Mouse (Mus musculus) left cerebral cortex, postnatal 14 days (tissue): Measurements from ENCODE around the gene Cryzl2. TPM values are rescaled to one million over a fixed set of nuclear protein-coding genes. Genes with fewer than 3 reads are reported as not detected.

Experiments
- DNase-seq, 2 experiments: peaks; one replicate each; pipeline ENCODE4 v3.0.0; 2021 to 2022; ENCODE audit warnings: low spot score in 2 of 2, mixed read lengths in 1 of 2
- intact Hi-C: fragments of 180-260 bp; cut with DNase I; formaldehyde crosslinking; loops from one replicate; pipeline ENCODE4 v1.15.1; 2025
- total RNA-seq, 2 experiments: library from RNA; stranded (reverse); gene quantifications; 2 replicates each; pipeline ENCODE4 v1.2.3; 2021

The Cryzl2 gene
- total RNA-seq, 2 experiments from 2014 or later: 3.0 to 4.8 TPM

GRCm38 (mm10) chr1:157516838-157517808 lies 58.7 kb downstream of the Cryzl2 start:
- DNase-seq: no peak
- intact Hi-C loops: no loop called here

GRCm38 (mm10) chr1:157518111-157518523 lies 59.7 kb downstream of the Cryzl2 start:
- intact Hi-C loops: no loop called here
- DNase-seq: peak; percentile 65 to 73

GRCm38 (mm10) chr1:157519396-157519795 lies 61.0 kb downstream of the Cryzl2 start:
- intact Hi-C loops: no loop called here
- no peak for DNase-seq

GRCm38 (mm10) chr1:157522322-157522721 lies 63.9 kb downstream of the Cryzl2 start:
- no peak for DNase-seq
- intact Hi-C loops: no loop called here

- no peak for DNase-seq
- intact Hi-C loops: no loop called here
These were observed 66.4 kb downstream of the Cryzl2 start for GRCm38 (mm10) chr1:157524775-157525174.

GRCm38 (mm10) chr1:157525692-157526354 lies 67.4 kb downstream of the Cryzl2 start:
- intact Hi-C loops: no loop called here
- DNase-seq: no peak

GRCm38 (mm10) chr1:157526625-157527024 lies 68.2 kb downstream of the Cryzl2 start:
- intact Hi-C loops: no loop called here
- no peak for DNase-seq

GRCm38 (mm10) chr1:157532826-157533460 lies 74.6 kb downstream of the Cryzl2 start:
- intact Hi-C loops: loop anchor here (5.0 kb wide), 1 partner anchor 236 kb away; no protein-coding TSS in a partner anchor
- no peak for DNase-seq

GRCm38 (mm10) chr1:157535571-157535970 lies 77.2 kb downstream of the Cryzl2 start:
- DNase-seq: no peak
- intact Hi-C loops: no loop called here

- DNase-seq: peak; percentile 61 to 75
- intact Hi-C loops: loop anchor here (2.0 kb wide), 1 partner anchor 124 kb away; the partner anchor contains the start of gene Rasal2
These were observed 78.1 kb downstream of the Cryzl2 start for GRCm38 (mm10) chr1:157536471-157536870.

- intact Hi-C loops: loop anchor here (2.0 kb wide), 1 partner anchor 125 kb away; the partner anchor contains the start of gene Rasal2
- DNase-seq: no peak
These were observed 79.3 kb downstream of the Cryzl2 start for GRCm38 (mm10) chr1:157537636-157538035.

Other genes starting within 250 kb of the Cryzl2 start
- 10 to 100 TPM; 62.9 to 77.3 TPM for gene Rasal2, start 46.0 kb upstream of the Cryzl2 start, total RNA-seq
- gene Sec16b, start 48.2 kb downstream of the Cryzl2 start, total RNA-seq: under 1 TPM; 0.70 to 0.72 TPM